Mouse (Mus musculus) R1 (cell line): ENCODE data around the gene Ndst2.
"Not testable (repeated sequence)": the region's sequence is repeated elsewhere in the genome, so short reads cannot be mapped to it uniquely, and the experiment has no call there.

Source experiments
- DNase-seq: peaks from one replicate; pipeline ENCODE4 v3.0.0-alpha.2; 2018; ENCODE audit warnings: low read depth, low spot score

Ndst2 gene

DNA sequence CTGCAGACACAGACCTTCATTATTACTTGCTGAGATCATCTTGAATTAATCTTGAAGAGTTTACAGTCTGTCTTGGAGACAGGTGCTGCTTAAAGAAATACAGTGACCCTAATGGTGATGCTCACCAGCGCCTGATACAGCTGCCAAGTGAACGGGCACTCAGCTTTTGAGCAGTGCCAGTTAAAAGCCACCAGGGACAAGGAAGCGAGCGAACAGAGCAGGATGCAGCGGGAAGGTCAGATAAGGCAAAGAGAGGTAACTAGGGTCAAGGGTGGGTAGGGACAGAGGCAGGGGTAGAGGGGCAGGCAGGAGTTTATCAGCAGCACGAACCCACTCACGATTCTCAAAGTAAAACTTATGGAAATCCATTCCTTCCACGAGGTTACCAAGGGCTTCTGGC is 4.1 kb upstream of the Ndst2 start:
- DNase-seq, result no peak

DNA sequence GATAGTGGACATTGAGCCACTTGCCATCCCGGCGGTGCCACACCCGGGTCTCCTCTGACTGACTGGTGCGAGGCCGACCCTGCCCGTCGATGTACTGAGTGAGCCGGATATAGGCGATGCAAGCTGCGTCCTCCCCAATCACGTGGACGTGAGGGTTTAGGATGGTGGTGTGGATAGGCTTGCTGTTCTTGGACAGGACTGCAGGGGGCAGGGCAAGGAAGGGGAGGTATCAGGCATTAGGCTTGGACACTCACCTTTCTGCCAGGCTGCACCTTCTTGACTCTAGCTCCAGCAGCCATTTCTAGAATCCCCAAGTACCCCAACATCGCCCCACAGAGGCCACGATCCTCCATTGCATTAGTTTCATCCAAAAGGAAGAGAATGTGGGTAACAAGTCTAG is 2.9 kb upstream of the Ndst2 start:
- peak; percentile 96 for DNase-seq

DNA sequence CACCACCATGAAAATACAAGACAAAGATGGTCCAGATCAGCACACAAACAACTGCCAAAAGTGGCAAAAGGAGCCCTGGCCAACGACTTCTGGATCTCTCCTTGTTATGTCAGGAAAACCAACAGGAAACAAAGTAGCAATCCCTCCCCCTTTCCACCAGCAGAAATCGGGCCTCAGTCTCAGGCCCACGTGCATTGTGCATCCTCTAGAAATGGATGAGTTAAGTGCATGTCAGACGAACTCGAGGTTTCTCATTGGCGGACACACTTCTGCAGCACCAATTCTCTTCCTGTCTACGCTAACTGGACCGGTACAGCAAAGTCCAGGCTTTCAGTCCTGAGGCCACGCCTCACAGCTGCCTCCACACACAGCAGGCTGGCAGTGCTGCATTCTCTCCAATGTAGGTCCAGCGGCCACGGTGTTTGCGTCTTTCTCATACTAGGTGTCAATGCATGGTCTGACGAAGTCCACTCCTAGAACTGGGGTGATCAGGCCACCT is 1.6 kb upstream of the Ndst2 start:
- no peak for DNase-seq

DNA sequence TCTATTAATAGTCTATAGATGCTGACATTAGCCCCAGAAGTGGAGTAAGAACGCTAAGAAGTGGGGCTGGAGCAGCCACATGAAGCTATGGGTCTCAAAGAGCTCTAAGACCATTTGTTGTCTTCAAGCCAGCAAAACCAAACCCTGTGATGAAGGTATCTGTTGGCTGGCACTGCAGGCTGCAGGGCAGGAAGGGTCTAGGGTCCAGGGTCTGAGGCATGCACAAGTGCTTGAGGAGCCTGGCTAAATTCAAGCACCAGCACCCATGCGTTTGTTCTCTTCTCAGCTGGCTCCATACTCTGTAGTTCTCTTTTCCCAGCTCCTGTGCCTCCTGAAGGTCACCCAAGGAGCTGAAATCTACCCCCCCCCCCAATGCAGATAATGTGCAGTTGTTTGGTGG is 690 bp upstream of the Ndst2 start:
- DNase-seq, result no peak

DNA sequence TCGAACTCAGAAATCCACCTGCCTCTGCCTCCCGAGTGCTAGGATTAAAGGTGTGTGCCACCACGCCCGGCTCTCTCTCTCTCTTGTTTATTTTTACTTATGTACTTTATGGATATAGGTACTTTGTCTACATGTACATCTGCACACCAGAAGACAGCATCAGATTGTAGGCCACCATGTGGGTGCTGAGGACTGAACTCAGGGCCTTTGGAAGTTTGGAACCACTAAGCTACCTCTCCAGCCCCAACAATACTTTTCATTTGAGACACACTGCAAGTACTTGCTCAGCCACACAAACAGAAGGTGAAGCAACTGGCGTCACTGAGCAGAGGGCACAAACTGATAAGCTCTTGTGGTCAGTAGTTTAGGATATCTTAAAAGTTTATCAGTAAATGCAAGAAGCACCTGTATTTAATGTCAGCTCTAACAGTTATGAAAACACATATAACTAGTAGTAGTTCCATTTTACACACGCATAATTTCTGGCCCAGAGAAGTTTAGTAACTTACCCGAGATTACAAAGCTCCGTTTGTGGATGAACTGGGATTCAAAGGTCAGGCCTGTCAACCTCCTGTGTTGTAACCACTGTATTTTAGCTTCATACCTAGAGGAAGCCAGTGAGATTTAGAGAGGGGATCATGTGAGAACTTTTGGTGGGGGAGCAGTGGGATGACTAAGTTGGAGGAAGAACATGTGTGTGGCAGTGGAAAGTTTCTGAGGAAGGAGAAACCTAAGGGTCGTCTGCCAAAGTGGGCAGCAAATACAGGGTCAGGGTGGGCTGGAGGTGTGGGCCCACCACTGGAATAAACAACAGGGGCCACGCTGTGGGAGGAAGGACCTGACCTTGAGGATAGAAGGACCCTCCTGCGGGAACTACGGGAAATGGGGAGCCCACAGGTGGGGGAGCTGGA is 1.1 kb downstream of the Ndst2 start:
- DNase-seq, result no peak

DNA sequence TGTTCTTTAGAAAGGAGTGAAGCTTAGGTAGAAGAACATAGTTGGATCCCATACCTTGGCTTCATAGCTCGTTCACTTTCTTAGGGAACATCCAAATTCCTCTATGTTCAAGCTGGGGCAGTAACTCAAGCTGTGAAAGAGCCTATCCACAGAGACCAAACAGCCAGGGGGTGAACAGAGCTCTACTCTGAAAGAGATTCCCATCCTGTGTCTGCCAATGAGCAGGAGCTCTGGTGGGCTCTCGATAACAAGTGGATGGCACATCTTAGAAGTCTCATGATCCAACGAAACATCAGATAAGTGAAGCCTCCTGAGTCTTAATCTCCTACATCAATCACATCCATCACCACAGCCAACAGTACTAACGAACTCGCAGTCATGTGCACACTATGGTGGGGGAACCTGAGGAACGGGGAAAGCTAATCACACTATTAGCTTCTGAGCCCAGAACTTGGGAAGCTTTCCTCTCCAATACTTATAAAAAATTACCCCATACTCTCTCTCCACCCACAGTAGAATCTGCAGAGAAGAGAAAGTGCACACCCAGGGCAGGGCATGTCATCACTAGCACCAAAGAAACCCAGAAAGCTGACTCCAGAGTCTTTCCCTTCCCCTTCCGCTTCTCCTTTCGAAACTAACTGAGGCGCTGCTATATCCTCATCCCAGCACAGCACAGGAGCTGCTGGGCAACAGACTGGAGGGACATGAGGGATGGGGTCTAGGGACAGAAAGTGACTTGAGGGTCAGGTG is 3.3 kb downstream of the Ndst2 start:
- no peak for DNase-seq

DNA sequence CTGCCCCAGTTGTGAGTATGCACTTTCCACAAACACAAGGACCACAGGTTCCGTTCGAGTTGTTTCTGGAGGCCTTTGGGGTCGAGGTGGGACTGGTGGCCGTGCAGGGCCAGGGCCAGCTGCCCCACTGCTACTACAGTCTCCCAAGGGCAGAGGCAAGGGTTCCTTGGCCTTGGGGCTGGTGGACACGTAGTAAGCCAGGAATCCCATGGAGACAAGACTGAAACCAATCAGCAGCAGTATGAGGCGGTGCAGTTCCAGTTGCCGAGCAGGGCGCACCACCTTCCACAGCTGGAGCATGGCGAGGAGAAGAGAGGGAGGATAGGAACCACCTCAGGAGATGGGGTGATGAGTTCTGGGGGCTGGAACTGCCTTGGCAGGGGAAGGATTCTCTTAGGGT is 4.5 kb downstream of the Ndst2 start:
- DNase-seq, result no peak

DNA sequence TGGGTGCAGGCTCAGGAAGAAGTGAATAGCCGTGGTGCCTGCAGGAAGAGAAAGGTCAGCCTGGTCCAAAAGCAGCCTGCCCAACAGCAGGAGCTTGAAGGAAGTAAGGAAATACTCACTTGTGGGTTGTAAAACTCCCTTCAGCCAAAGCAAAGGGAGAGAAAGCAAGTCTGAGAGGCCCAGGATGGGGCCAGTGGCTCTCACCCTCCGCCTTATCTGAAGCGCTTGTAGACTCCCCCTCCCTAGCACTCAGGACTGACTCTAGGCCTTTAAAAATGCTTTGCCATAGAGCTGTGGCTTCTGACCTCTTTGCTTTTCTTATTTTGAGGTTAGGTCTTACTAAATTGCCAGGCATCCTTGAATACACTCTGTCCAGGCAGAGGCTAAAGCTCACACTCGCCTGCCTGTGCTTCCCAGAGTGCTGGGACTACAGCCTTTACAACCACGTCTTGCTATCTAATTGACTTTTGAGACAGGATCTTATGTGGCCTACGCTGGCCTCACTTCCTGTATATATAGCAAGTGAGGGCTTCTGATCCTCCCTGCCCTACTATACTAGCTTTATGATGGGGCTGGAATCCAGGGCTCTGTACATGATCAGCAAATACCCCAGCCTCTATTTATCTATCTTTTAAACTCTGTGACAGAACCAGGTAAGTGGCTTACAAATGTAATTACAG is 8.6 kb downstream of the Ndst2 start:
- DNase-seq, result no peak

DNA sequence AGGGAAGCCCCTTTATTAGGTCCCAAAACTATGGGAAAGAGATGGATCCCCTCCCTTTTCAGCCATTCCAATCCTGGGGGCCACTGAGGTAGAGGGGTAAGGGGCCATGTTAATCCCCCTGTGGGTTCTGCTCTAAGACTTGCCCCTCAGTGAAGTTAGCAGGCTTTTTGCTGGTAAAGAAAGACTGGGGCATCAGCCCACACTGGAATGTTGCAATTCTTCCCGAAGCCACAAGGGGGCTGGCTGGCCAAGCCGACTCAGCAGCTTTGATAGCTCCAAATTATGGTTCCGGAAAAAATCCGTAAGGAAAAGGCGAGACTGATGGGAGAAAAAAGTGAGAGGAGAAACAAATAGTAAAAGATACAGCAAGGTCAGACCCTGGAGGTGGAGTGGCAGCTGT is 10.3 kb downstream of the Ndst2 start:
- peak; percentile 48 for DNase-seq

DNA sequence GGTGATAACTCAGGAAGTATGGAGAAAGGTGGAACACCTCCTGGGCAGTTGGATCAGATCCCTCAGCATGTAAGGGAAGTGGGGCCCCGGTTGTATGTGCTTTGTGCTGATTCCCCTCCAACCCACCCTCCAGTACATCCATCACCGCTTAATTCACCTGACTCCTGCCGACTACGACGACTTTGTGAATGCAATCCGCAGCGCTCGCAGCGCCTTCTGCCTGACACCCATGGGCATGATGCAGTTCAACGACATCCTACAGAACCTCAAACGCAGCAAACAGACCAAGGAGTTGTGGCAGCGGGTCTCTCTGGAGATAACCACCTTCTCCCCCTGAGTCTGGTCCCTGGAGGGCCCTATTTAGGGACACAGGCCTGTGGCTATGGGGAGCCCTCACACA is 11.4 kb downstream of the Ndst2 start:
- no peak for DNase-seq

DNA sequence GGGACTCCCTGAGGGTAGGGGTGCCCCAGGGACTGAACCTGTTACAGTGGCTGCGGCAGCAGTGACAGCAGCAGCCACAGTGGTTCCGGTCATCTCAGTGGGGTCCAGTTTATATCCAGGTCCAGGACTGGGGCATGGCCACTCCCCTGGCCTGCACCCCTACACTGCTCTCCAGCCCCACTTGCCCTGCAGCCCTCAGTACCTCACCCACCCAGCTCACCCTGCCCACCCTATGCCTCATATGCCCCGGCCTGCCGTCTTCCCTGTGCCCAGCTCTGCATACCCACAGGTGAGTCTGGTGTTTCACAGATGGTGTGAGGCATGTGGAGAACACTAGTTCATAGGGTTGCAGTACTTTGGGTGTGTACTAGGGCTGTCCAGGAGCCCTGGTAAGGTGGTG is 13.0 kb downstream of the Ndst2 start:
- DNase-seq, result no peak

DNA sequence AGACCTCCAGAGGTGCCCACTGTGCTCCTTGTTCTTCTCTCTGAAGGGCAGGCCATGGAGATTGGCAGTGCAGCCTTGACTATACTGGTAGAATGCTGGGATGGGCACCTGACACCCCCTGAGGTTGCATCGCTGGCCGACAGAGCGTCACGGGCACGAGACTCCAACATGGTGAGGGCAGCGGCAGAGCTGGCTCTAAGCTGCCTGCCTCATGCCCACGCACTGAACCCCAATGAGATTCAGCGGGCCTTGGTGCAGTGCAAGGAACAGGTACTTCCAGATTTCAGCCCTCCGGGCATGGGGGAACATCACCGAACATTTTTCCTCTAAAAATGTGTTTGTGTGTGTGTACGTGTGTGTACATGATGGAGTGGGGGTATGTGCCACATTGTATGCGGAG is 14.6 kb downstream of the Ndst2 start:
- no peak for DNase-seq

DNA sequence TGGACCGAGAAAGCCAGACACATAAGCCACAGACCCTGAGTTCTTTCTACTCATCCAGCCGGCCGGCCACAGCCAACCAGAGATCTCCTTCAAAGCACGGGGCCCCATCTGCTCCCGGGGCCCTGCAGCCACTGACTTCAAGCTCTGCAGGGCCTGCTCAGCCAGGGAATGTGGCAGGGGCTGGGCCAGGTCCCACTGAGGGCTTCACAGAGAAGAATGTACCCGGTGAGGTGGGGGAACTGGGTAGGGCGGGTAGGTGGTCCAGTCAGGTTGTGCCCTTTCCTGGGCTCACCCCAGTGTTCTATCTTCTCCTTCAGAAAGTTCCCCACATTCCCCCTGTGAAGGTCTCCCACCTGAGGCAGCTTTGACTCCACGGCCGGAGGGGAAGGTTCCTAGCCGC is 15.9 kb downstream of the Ndst2 start:
- DNase-seq, result no peak

DNA sequence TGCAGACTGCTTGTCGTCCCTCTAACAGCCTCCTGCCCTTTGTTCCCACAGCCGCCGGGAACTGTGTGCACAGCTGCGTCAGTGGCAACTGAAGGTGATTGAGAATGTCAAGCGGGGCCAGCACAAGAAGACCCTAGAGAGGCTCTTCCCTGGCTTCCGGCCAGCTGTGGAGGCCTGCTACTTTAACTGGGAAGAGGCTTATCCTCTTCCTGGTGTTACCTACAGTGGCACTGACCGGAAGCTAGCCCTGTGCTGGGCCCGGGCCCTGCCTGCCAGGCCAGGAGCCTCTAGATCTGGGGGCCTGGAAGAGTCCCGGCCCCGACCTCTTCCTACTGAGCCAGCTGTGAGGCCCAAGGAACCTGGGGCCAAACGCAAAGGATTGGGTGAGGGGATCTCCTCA is 20.5 kb downstream of the Ndst2 start:
- no peak for DNase-seq

DNA sequence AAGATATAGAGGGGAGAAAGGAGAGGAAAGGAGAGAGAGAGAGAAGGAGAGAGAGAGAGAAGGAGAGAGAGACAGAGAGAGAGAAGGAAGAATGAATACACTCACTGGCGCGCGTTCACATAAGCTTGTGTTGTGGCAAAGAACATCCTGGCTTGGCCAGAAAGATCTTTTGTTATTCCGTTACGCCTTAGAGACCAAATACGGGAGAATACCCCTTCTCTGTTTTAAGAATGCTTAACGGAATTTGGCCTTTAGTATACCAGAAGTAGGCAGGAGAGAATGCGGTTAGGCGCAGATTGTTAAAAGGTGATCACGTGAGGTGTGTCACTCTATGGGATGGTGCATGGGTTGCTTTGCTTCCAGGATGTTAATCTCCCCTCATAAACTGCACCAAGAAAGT is 26.1 kb downstream of the Ndst2 start:
- DNase-seq, result peak; percentile 53

DNA sequence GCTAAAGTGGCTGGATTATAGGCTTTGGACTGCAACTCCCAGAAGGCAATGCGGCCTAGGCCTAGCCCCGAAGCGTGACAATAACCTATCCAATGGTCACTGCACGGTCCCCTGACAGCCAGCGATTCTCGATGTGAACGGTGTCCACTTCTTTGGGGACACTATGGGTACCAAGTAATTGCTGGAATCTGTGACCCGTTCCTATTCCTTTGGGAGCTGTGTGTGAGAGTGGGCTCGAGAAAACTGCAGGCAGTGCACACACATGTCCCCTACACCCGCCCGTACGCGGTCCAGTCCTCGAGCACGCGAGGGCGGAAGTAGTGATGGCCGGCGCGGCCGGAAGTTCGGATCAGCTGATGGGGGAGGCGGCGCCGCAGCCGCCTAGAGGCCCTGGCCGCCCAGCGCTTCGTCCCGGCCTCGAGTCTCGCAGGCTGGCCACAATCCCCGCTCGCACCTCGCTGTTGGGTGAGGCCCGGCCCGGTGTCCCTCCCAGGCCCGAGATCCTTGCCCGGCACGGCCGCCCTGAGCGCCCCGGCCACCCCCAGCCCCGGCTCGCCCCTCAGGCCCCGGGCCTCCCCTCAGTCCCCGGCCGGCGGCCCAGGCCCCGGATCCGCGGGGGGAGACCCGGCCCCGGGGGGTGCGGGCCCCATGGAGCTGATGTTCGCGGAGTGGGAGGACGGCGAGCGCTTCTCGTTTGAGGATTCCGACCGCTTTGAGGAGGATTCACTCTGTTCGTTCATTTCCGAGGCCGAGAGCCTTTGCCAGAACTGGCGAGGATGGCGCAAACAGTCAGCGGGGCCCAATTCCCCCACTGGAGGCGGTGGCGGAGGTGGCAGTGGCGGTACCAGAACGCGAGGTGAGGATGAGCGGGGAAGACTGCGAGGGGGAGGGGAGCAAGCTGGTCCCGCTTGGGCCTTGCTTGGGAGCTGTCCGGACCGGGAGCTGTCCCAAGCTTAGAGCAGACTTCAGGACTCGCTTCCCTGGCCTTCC is 26.9 kb downstream of the Ndst2 start, which contains the start of gene Zswim8:
TSS of gene Zswim8 (plus strand) at position 352 of the 990 bp plus-strand sequence.
- DNase-seq, result peak; percentile 77

DNA sequence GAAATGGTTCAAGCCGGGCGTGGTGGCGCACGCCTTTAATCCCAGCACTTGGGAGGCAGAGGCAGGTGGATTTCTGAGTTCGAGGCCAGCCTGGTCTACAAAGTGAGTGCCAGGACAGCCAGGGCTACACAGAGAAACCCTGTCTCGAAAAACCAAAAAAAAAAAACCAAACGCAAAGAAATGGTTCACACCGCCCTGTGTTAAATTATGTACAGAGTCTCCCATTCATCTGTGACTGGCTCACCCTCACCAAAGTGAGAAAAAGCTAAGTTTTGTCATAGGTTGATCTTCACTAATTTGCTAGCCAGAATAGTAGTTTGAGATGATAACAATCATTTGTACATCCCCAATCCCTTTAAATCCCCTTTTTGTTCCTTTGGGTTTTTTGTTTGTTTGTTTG is 30.9 kb downstream of the Ndst2 start:
- not testable (repeated sequence) for DNase-seq

DNA sequence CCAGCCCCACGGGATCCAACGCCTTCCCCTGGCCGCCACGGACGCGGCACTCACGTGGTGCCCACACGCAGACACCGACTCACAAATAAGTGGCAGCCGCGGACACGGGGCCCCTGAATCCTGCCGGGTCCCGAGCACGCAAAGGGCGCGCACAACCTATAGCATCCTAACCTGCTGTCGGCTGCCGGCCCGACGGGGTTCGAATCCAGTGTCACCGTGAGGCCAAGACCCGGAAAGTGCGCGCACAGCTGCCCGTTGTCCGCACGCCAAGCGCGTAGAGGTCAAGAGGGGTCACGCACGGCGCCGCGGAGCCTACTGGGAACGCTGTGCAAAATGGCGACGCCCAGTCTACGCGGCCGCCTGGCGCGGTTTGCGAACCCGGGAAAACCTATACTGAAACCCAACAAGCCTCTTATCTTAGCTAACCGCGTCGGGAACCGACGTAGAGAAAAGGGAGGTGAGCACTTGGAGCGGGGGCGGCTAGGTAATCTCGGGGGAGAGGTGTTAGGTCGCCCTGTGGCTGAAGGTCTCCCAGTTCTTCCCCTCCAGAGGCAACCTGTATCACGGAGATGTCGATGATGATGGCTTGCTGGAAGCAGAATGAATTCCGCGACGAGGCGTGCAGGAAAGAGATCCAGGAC is 31.5 kb downstream of the Ndst2 start, which contains the start of gene Chchd1:
TSS of gene Chchd1 (plus strand) at position 266 of the 641 bp plus-strand sequence.
- DNase-seq, result peak; percentile 88

DNA sequence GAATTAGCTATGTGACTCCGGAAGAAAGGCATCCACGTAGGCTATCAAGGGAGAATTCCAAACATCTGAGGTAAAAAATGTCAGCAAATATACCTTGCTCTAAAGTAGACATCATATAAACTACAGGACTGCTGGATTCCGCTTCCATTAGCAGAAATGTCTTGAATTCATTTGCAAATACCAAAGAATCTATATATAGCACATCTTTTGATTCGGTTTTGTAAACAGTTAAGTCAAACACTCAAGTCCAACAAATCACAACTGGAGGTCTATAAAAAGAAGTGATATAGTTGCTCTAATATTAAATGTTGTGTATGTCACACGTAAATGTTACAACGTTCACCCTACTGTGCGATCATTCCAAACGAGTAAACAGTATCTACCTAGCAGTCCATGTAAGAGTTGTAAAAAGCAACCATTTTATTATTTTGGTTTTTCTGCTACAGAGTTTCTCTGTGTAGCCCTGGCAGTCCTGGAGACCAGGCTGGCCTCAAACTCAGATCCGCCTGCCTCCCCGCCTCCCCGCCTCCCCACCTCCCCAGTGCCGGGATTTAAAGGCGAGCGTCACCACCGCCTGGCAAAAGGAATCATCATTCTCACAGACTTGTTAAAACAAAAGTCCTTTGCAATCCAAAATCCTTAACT is 32.1 kb downstream of the Ndst2 start:
- no peak for DNase-seq

DNA sequence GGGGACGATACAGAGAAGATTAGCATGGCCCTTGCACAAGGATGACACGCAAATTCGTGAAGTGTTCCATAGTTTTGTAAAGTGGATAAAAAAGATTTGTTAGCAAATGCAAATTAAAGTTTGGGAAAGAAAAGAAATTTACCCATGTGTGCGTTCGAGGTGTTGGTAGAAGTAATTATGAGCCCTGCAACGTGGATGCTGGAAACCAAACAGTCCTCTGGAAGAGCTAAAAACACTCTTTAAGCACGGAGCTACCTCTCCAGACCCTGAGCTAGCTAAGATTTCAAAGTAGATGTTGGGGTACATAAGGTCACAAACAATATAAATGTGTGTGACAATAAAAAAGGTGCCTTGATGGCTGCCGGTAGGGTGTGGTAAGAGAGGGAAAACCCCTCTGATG is 32.8 kb downstream of the Ndst2 start:
- no peak for DNase-seq
